Mouse (Mus musculus): ENCODE measurements around the gene Atp5g2.

- TF ChIP-seq POLR2A (IDR thresholded peaks at IDR 0.05; ENCODE audit: low read depth, low read length): no peak
- TF ChIP-seq CTCF (IDR thresholded peaks at IDR 0.05; ENCODE audit: extremely low read depth, insufficient read depth, insufficient read length, insufficient replicate concordance): no peak
Observed at GRCm38 (mm10) chr15:102614224-102614623, 57.9 kb downstream of the Atp5g2 start.
